Mouse (Mus musculus): ENCODE measurements around the gene Cd59a.

DNA sequence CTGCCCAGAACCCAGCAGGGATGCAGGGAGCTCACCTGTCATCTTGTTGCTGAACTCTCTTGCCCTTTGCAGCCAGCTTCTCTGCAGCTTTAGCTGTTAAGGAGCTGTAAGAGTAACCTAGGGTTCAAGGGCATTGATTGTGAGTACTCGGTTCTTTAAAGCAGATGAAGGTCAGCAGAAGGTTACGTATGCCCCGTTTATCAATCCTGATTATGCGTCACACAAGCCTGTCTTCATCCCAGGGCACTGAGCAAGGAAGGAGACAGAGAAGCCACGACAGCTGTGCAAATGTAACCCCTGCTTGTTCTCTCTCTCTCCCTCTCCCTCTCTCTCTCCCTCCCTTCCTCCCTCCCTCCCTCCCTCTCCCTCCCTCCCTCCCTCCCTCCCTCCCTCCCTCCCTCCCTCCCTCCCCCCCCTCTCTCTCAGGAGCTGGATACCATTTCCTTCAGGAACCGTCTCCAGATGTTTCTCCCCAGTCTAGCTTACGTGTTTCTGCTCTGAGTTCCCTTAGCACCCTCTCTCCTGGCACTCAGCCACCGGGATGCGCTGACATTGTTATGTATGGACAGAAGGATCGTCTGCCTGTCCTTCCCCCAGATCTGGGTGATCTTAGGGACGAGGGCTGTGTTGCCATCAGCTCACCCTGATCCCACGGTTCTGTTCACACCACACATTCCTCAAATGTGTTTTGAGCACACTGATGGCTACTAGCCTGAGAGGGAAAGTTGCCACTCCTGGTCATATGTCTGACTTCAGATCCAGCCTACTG is 37.6 kb downstream of the Cd59a start:
- no peak for TF ChIP-seq CTCF (IDR thresholded peaks at IDR 0.05)
- TF ChIP-seq EP300 (IDR thresholded peaks at IDR 0.05; ENCODE audit: insufficient read depth, low read depth, low read length): no peak
- no peak for TF ChIP-seq POLR2A (IDR thresholded peaks at IDR 0.05; ENCODE audit: insufficient read depth, low read depth, low read length)
